Mouse (Mus musculus) spleen, postnatal 10 days (tissue): ENCODE measurements around the gene Mtss1l.
"Not testable (repeated sequence)": the region's sequence is repeated elsewhere in the genome, so short reads cannot be mapped to it uniquely, and the experiment has no call there.

Experiments
- DNase-seq, 2 experiments: peaks; one replicate each; pipeline ENCODE4 v3.0.0; 2021 to 2022; ENCODE audit warnings: low spot score in 2 of 2

The Mtss1l gene

GRCm38 (mm10) chr8:110776335-110776734, 55.1 kb downstream of the Mtss1l start:
- no peak for DNase-seq

GRCm38 (mm10) chr8:110779924-110780718, 58.8 kb downstream of the Mtss1l start:
- no peak for DNase-seq

- no peak for DNase-seq
Observed at GRCm38 (mm10) chr8:110785366-110785765, 64.1 kb downstream of the Mtss1l start.

- not testable (repeated sequence) for DNase-seq
Observed at GRCm38 (mm10) chr8:110786501-110786900, 65.2 kb downstream of the Mtss1l start.

- no peak for DNase-seq
Observed at GRCm38 (mm10) chr8:110786934-110787333, 65.7 kb downstream of the Mtss1l start.

- DNase-seq: no peak
Observed at GRCm38 (mm10) chr8:110787411-110787954, 66.2 kb downstream of the Mtss1l start.

GRCm38 (mm10) chr8:110788981-110789380, 67.7 kb downstream of the Mtss1l start:
- no peak for DNase-seq

GRCm38 (mm10) chr8:110789571-110789970, 68.3 kb downstream of the Mtss1l start:
- no peak for DNase-seq

- DNase-seq: no peak
Observed at GRCm38 (mm10) chr8:110790270-110790669, 69.0 kb downstream of the Mtss1l start.
